Mouse (Mus musculus) myocyte (in vitro differentiated cells): ENCODE results near the gene Nr1h4.

ENCODE experiments used
- CEBPB ChIP-seq: IDR thresholded peaks from 2 replicates; pipeline ENCODE4 v1.6.1; 2011; ENCODE audit warnings: mild to moderate bottlenecking, moderate library complexity; ENCODE audit not compliant: poor library complexity, insufficient read depth, severe bottlenecking
- E2F4 ChIP-seq: IDR thresholded peaks from one replicate; pipeline ENCODE4 v1.6.1; 2011; ENCODE audit warnings: mild to moderate bottlenecking, control low read depth, moderate library complexity; ENCODE audit not compliant: insufficient read depth
- MAX ChIP-seq: IDR thresholded peaks from one replicate; pipeline ENCODE4 v1.6.1; 2011; ENCODE audit warnings: low read depth, mild to moderate bottlenecking, control low read depth
- MYOD1 ChIP-seq, 3 experiments: IDR thresholded peaks; one replicate each; pipeline ENCODE4 v1.6.1; 2011; ENCODE audit warnings: control low read depth in 2 of 3, low read depth in 2 of 3, mild to moderate bottlenecking in 2 of 3, moderate library complexity in 1 of 3; ENCODE audit not compliant: insufficient read length in 2 of 3, control insufficient read depth in 1 of 3
- MYOG ChIP-seq, 3 experiments: IDR thresholded peaks; one replicate each; pipeline ENCODE4 v1.6.1; 2011; ENCODE audit warnings: control low read depth in 2 of 3, low read depth in 2 of 3, mild to moderate bottlenecking in 2 of 3; ENCODE audit not compliant: insufficient read length in 2 of 3, control insufficient read depth in 1 of 3, insufficient read depth in 1 of 3
- POLR2A ChIP-seq: IDR thresholded peaks from one replicate; pipeline ENCODE4 v1.6.1; 2011; ENCODE audit warnings: low read depth, mild to moderate bottlenecking, control low read depth, moderate library complexity; ENCODE audit not compliant: insufficient read length
- POLR2AphosphoS2 ChIP-seq: IDR thresholded peaks from one replicate; pipeline ENCODE4 v1.6.1; 2011; ENCODE audit warnings: low read depth, control low read depth; ENCODE audit not compliant: insufficient read length
- SRF ChIP-seq: IDR thresholded peaks from one replicate; pipeline ENCODE4 v1.6.1; 2011; ENCODE audit warnings: low read depth; ENCODE audit not compliant: control insufficient read depth, insufficient read length
- TCF12 ChIP-seq: IDR thresholded peaks from one replicate; pipeline ENCODE4 v1.6.1; 2011; ENCODE audit warnings: mild to moderate bottlenecking, control low read depth; ENCODE audit not compliant: poor library complexity, insufficient read depth, severe bottlenecking
- USF1 ChIP-seq: IDR thresholded peaks from one replicate; pipeline ENCODE4 v1.6.1; 2011; ENCODE audit warnings: low read depth, mild to moderate bottlenecking, control low read depth, moderate library complexity

DNA sequence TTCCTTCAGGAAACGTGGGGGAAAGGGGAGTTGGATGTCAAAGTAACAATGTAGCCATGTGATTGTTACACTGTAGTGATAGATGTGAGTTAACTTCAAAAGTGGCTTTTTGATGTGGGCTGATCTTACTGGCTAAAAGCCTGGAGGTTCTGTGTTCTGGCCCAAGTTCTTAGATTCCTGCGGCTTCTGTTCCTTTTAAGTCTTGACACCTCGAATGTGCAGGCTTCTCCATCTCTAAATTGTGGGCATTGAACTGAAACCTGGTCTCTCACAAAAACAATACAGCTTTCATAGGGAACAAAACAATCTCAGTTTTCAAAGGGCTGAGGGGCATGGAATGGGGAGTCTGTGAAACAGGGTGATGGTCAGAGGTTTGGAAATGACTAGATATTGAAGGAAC is 89.0 kb downstream of the Nr1h4 start:
- TF ChIP-seq SRF (no peak), MAX (no peak), MYOG (IDR thresholded peaks at IDR 0.05; ENCODE audit: control insufficient read depth in 1 of 3, insufficient read depth in 1 of 3, insufficient read length in 2 of 3, low read depth in 2 of 3) (no peak), POLR2A (no peak), E2F4 (no peak), USF1 (no peak), TCF12 (no peak), CEBPB (no peak), POLR2AphosphoS2 (no peak), MYOD1 (IDR thresholded peaks at IDR 0.05; ENCODE audit: control insufficient read depth in 1 of 3, insufficient read length in 2 of 3, low read depth in 2 of 3) (no peak)
